Mouse (Mus musculus): Measurements from ENCODE around the gene Pex6. TPM values are rescaled to one million over a fixed set of nuclear protein-coding genes. Genes with fewer than 3 reads are reported as not detected.

The Pex6 gene
- total and polyA plus RNA-seq, 2 experiments from 2014 or later, result 6.5 to 22.2 TPM

DNA sequence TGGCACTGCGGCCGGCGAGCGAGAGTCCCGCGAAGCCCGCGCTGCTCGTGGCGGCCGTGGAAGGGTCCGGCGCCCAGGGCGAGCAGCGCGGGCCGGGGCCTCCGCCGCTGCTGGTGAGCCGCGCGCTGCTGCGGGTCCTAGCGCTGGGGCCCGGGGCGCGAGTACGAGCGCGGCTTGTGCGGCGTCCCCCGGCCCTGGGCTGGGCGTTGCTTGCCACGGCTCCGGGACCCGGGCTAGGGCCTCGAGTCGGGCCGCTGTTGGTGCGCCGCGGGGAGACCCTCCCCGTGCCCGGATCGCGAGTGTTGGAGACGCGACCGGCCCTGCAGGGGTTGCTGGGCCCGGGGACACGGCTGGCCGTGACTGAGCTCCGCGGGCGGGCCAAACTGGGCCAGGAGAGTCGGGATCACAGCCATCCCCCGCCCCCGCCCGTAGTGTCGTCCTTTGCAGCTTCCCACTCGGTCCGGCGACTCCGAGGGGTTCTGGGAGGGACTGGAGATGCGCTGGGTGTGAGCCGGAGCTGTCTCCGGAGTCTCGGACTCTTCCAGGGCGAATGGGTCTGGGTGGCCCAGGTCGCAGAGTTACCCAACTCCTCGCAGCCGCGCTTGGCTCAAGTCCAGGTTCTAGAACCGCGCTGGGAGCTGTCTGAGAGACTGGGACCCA is 479 bp downstream of the Pex6 start:
- no peaks in the 10 kb centered on the region for H3K27me3 ChIP-seq (ENCODE audit: control insufficient read depth, insufficient read depth, low read length)
- no peak for TF ChIP-seq EP300 (IDR thresholded peaks at IDR 0.05; ENCODE audit: low read depth)
- TF ChIP-seq CTCF (IDR thresholded peaks at IDR 0.05; ENCODE audit: low read depth), result no peak
- peak overlapping the region; percentile 97 for H3K9ac ChIP-seq (replicated peaks; ENCODE audit: low read depth, low read length)
- no peaks in the 10 kb centered on the region for H3K9me3 ChIP-seq (replicated peaks; ENCODE audit: control insufficient read depth, low read length)
- peak overlapping the region; percentile 100 for H3K4me3 ChIP-seq (ENCODE audit: low read depth, low read length)
- H3K36me3 ChIP-seq (replicated peaks; ENCODE audit: control insufficient read depth, insufficient read depth, low read length), result peaks cover 12% of the 10 kb centered on the region; the same call in 1 of the 2 replicates
- H3K4me2 ChIP-seq (ENCODE audit: low read depth, low read length), result peak overlapping the region; percentile 100
- DNase-seq (ENCODE audit: low spot score), result peak; percentile 39
- 0% methylated on average over 74 of the region's 76 CpGs for WGBS
- peak; percentile 58 for ATAC-seq (ENCODE audit: insufficient read depth, low read depth)
- peak overlapping the region; percentile 86 for H3K27ac ChIP-seq (ENCODE audit: low read depth)
- H3K4me1 ChIP-seq (ENCODE audit: control insufficient read depth, insufficient read depth), result peaks cover 12% of the 10 kb centered on the region; the same call in 1 of the 2 replicates

DNA sequence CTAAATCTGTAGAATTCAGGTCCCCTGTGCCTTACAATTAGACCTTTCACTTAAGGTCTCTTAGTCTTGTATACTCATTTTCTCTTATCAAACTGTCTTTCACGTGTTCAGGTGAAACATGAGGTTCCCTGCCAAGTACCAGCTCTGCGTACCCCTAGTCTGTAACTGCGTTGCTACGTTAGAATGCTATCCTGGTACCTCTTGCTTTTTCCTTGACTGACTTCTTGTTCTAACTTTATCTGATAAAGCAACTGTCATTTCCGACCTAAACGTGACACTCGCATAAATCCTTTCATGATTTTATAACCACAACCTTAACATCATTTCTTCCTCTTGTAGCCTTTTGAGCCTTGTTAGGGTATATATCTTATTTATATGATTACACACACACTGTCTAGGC is 1.2 kb downstream of the Pex6 start:
- H3K27ac ChIP-seq (ENCODE audit: low read depth), result 0 out of 2 replicates have a peak overlapping the region, but pooled peaks have one; percentile 86

DNA sequence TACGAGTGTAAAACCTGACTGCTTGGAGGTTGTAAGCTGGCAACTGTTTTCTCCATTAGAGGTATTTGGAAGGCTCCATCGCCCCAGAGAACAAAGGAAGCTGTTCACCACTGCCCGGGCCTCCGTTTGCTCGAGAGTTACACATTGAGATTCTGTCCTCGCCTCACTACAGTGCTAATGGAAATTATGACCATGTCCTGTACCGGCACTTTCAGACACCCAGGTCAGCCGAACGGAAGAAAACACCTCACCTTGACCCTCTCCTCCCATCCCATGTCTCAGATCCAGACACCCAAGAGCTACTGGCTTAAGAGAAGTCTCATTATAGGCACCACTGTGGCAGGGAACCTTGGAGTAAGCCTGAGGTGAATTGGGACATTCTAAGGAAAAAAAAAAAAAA is 2.6 kb downstream of the Pex6 start:
- Histone ChIP-seq H3K36me3 (replicated peaks; ENCODE audit: control insufficient read depth, insufficient read depth, low read length) (peaks cover 12% of the 10 kb centered on the region; the same call in 1 of the 2 replicates), H3K4me3 (ENCODE audit: low read depth, low read length) (no peak overlapping the region), H3K4me2 (ENCODE audit: low read depth, low read length) (no peak overlapping the region), H3K4me1 (ENCODE audit: control insufficient read depth, insufficient read depth) (peaks cover 12% of the 10 kb centered on the region; the same call in 1 of the 2 replicates), H3K9me3 (replicated peaks; ENCODE audit: control insufficient read depth, low read length) (no peaks in the 10 kb centered on the region), H3K9ac (replicated peaks; ENCODE audit: low read depth, low read length) (no peak overlapping the region), H3K27me3 (ENCODE audit: control insufficient read depth, insufficient read depth, low read length) (no peaks in the 10 kb centered on the region), H3K27ac (ENCODE audit: low read depth) (no peak overlapping the region)
- WGBS, result 83% methylated on average over 9 of the region's 9 CpGs
- ATAC-seq (ENCODE audit: insufficient read depth, low read depth) (no peak), DNase-seq (ENCODE audit: low spot score) (no peak)
- TF ChIP-seq EP300 (IDR thresholded peaks at IDR 0.05; ENCODE audit: low read depth), result no peak
- TF ChIP-seq CTCF (IDR thresholded peaks at IDR 0.05; ENCODE audit: low read depth), result no peak

More for the DNA sequence above, 1.2 kb downstream of the Pex6 start:
- no peaks in the 10 kb centered on the region for H3K9me3 ChIP-seq (replicated peaks; ENCODE audit: control insufficient read depth, low read length)
- peaks cover 12% of the 10 kb centered on the region; the same call in 1 of the 2 replicates for H3K36me3 ChIP-seq (replicated peaks; ENCODE audit: control insufficient read depth, insufficient read depth, low read length)
- H3K27me3 ChIP-seq (ENCODE audit: control insufficient read depth, insufficient read depth, low read length), result no peaks in the 10 kb centered on the region
- H3K4me2 ChIP-seq (ENCODE audit: low read depth, low read length), result peak overlapping the region; percentile 100
- H3K9ac ChIP-seq (replicated peaks; ENCODE audit: low read depth, low read length), result peak overlapping the region; percentile 97
- peak overlapping the region; percentile 100 for H3K4me3 ChIP-seq (ENCODE audit: low read depth, low read length)
- peaks cover 12% of the 10 kb centered on the region; the same call in 1 of the 2 replicates for H3K4me1 ChIP-seq (ENCODE audit: control insufficient read depth, insufficient read depth)
- no peak for ATAC-seq (ENCODE audit: insufficient read depth, low read depth)
- WGBS, result 41% methylated on average over 7 of the region's 7 CpGs
- TF ChIP-seq CTCF (IDR thresholded peaks at IDR 0.05; ENCODE audit: low read depth) (no peak), EP300 (IDR thresholded peaks at IDR 0.05; ENCODE audit: low read depth) (no peak)
- no peak for DNase-seq (ENCODE audit: low spot score)

DNA sequence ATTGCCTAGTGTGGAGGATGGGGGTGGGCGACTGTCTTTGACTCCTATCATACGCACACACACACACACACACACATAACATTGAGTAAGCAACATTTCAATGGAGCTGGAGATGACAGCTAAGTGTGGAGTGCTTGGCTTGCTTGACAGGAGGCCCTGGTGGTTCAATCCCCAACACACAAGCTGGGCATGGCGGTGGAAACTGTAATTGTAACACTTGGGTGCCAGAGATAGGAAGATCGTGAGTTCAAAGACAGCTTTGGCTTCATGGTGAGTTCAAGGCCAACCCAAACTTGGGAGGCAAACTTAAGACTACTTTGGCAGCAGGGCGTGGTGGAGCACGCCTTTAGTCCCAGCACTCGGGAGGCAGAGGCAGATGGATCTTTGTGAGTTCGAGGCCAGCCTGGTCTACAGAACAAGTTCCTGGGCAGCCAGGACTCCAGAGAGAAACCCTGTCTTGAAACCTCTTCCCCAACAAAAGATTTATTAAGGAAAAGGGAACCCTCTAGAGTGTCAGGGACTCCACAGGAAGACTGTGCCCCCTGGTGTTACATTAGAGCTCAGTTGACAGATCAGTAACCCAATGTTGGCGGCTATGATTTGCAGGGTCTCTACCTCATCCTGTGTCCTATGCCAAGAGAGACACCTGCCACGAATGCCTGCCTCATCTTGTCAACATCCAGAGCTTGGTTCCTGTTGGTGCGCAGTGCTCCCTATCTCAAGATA is 3.7 kb downstream of the Pex6 start:
- no peak for TF ChIP-seq CTCF (IDR thresholded peaks at IDR 0.05; ENCODE audit: low read depth)
- no peak for TF ChIP-seq EP300 (IDR thresholded peaks at IDR 0.05; ENCODE audit: low read depth)
- Histone ChIP-seq H3K27me3 (ENCODE audit: control insufficient read depth, insufficient read depth, low read length) (no peaks in the 10 kb centered on the region), H3K36me3 (replicated peaks; ENCODE audit: control insufficient read depth, insufficient read depth, low read length) (peaks cover 12% of the 10 kb centered on the region; the same call in 1 of the 2 replicates), H3K27ac (ENCODE audit: low read depth) (no peak overlapping the region), H3K9me3 (replicated peaks; ENCODE audit: control insufficient read depth, low read length) (no peaks in the 10 kb centered on the region), H3K4me3 (ENCODE audit: low read depth, low read length) (no peak overlapping the region), H3K9ac (replicated peaks; ENCODE audit: low read depth, low read length) (no peak overlapping the region), H3K4me2 (ENCODE audit: low read depth, low read length) (no peak overlapping the region), H3K4me1 (ENCODE audit: control insufficient read depth, insufficient read depth) (peaks cover 12% of the 10 kb centered on the region; the same call in 1 of the 2 replicates)
- ATAC-seq (ENCODE audit: insufficient read depth, low read depth) (no peak), DNase-seq (ENCODE audit: low spot score) (no peak)
- 90% methylated on average over 11 of the region's 11 CpGs for WGBS

DNA sequence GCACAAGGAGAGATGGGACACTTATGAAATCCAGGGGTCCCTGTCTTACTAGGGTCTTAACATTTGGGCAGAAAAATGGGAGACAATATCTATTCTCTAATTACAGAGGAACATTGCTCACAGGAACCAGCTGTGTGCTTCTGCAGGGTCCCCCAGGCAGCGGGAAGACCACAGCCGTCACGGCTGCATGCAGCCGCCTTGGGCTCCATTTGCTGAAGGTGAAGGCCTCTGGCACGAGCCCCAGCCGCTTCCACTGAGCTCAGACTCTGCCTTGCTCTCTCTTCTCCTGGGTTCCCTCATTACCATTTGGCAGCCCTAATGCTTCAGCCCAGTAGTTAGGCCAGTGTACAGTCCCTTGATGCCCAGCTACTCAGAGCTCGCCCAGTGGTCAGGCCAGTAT is 9.8 kb downstream of the Pex6 start:
- no peaks in the 10 kb centered on the region for H3K9me3 ChIP-seq (replicated peaks; ENCODE audit: control insufficient read depth, low read length)
- H3K27me3 ChIP-seq (ENCODE audit: control insufficient read depth, insufficient read depth, low read length), result no peaks in the 10 kb centered on the region
- WGBS, result 85% methylated on average over 7 of the region's 7 CpGs
- no peak for DNase-seq (ENCODE audit: low spot score)
- no peak for TF ChIP-seq CTCF (IDR thresholded peaks at IDR 0.05; ENCODE audit: low read depth)
- no peak for TF ChIP-seq EP300 (IDR thresholded peaks at IDR 0.05; ENCODE audit: low read depth)
- H3K4me1 ChIP-seq (ENCODE audit: control insufficient read depth, insufficient read depth), result no peaks in the 10 kb centered on the region
- H3K4me3 ChIP-seq (ENCODE audit: low read depth, low read length), result no peak overlapping the region
- no peak overlapping the region for H3K27ac ChIP-seq (ENCODE audit: low read depth)
- no peak overlapping the region for H3K4me2 ChIP-seq (ENCODE audit: low read depth, low read length)
- peaks cover 12% of the 10 kb centered on the region; the same call in 1 of the 2 replicates for H3K36me3 ChIP-seq (replicated peaks; ENCODE audit: control insufficient read depth, insufficient read depth, low read length)
- H3K9ac ChIP-seq (replicated peaks; ENCODE audit: low read depth, low read length), result no peak overlapping the region
- no peak for ATAC-seq (ENCODE audit: insufficient read depth, low read depth)

Measured in heart, postnatal 0 days (tissue).